Mouse (Mus musculus) heart, postnatal 0 days (tissue): ENCODE data around the gene Lcn6. TPM values are rescaled to one million over a fixed set of nuclear protein-coding genes. Genes with fewer than 3 reads are reported as not detected.

Source experiments
- ATAC-seq: fragments of 200-750 bp; cut with Nextera tagmentation; 2 replicates; pipeline ENCODE4 v1.8.0; 2017; ENCODE audit warnings: low read depth, moderate number of reproducible peaks, moderate library complexity; ENCODE audit not compliant: insufficient read depth
- DNase-seq: peaks from one replicate; pipeline ENCODE4 v3.0.0-alpha.2; 2016; ENCODE audit warnings: low spot score
- H3K27ac ChIP-seq: fragments of 300-500 bp; sonication (generic); 2 replicates; pipeline ENCODE4 v1.5.1; 2014; ENCODE audit warnings: low read depth, mild to moderate bottlenecking
- H3K27me3 ChIP-seq: fragments of 300-500 bp; sonication (generic); 2 replicates; pipeline ENCODE4 v1.6.1; 2014; ENCODE audit warnings: low read length, mixed read lengths; ENCODE audit not compliant: control insufficient read depth, insufficient read depth
- H3K36me3 ChIP-seq: fragments of 300-500 bp; sonication (generic); replicated peaks from 2 replicates; pipeline ENCODE4 v1.6.1; 2014; ENCODE audit warnings: low read length, mixed read lengths; ENCODE audit not compliant: control insufficient read depth, insufficient read depth
- H3K4me1 ChIP-seq: fragments of 300-500 bp; sonication (generic); 2 replicates; pipeline ENCODE4 v1.6.1; 2014; ENCODE audit warnings: antibody characterized with exemption; ENCODE audit not compliant: control insufficient read depth, insufficient read depth
- H3K4me2 ChIP-seq: fragments of 300-500 bp; sonication (generic); 2 replicates; pipeline ENCODE4 v1.6.1; 2014; ENCODE audit warnings: low read depth, mild to moderate bottlenecking, low read length, moderate library complexity
- H3K4me3 ChIP-seq: fragments of 300-500 bp; sonication (generic); 2 replicates; pipeline ENCODE4 v1.5.1; 2014; ENCODE audit warnings: low read depth, low read length
- H3K9ac ChIP-seq: fragments of 300-500 bp; sonication (generic); replicated peaks from 2 replicates; pipeline ENCODE4 v1.6.1; 2014; ENCODE audit warnings: low read depth, low read length, mixed read lengths
- H3K9me3 ChIP-seq: fragments of 300-500 bp; sonication (generic); replicated peaks from 2 replicates; pipeline ENCODE4 v1.6.1; 2016; ENCODE audit warnings: low read length; ENCODE audit not compliant: control insufficient read depth
- CTCF ChIP-seq: IDR thresholded peaks from 2 replicates; pipeline ENCODE4 v1.5.1; 2016; ENCODE audit warnings: antibody characterized with exemption, control low read depth, low read depth
- EP300 ChIP-seq: IDR thresholded peaks from 2 replicates; pipeline ENCODE4 v1.6.1; 2016; ENCODE audit warnings: antibody characterized with exemption, low read depth
- whole genome bisulfite sequencing: fragments of 180-500 bp; shearing (Covaris S2); extraction: QIAGEN DNeasy Blood & Tissue Kit; methylation state at CpG from one replicate; pipeline ENCODE4 v1.1.7; 2014; 5-methylcytosine and 5-hydroxymethylcytosine counted together
- polyA plus RNA-seq: library from polyadenylated mRNA; unstranded; fragments of >200 nt; fragmentation: Nextera tagmentation; extraction: Ambion mirVana; gene quantifications from 2 replicates; pipeline ENCODE4 v1.2.1, GENCODE M21; 2015
- total RNA-seq: library from RNA; depleted of rRNA; stranded (reverse); fragments of >200 nt; gene quantifications from 2 replicates; pipeline ENCODE4 v1.2.3, GENCODE M21; 2014; ENCODE audit warnings: low replicate concordance; rRNA removed

Lcn6 gene
- total RNA-seq (not detected in 2 replicates), polyA plus RNA-seq (not detected in 2 replicates)

- no peak for DNase-seq
- Histone ChIP-seq H3K36me3 (no peaks in the 10 kb centered on the region), H3K27ac (no peak within 1 kb of the TSS), H3K9me3 (no peaks in the 10 kb centered on the region), H3K4me2 (no peak within 1 kb of the TSS), H3K27me3 (no peaks in the 10 kb centered on the region), H3K9ac (no peak within 1 kb of the TSS), H3K4me1 (no peaks in the 10 kb centered on the region), H3K4me3 (no peak within 1 kb of the TSS)
- TF ChIP-seq CTCF (no peak), EP300 (no peak)
- 83% methylated on average over 3 of the region's 3 CpGs for WGBS
- ATAC-seq = no peak
Measured at GRCm38 (mm10) chr2:25676486-25676885, at the start of gene Lcn6. TSS of gene Lcn6 (plus strand) at chr2:25676786.

- Histone ChIP-seq H3K9ac (no peak within 1 kb of the TSS), H3K36me3 (no peaks in the 10 kb centered on the region), H3K4me2 (no peak within 1 kb of the TSS), H3K27me3 (no peaks in the 10 kb centered on the region), H3K27ac (no peak within 1 kb of the TSS), H3K9me3 (no peaks in the 10 kb centered on the region), H3K4me1 (no peaks in the 10 kb centered on the region), H3K4me3 (no peak within 1 kb of the TSS)
- TF ChIP-seq CTCF (no peak), EP300 (no peak)
- no peak for ATAC-seq
- WGBS = 75% methylated on average over 6 of the region's 6 CpGs
- no peak for DNase-seq
Measured at GRCm38 (mm10) chr2:25627811-25628210, 48.8 kb upstream of the Lcn6 start, which contains the start of gene Fcna. TSS of gene Fcna (minus strand) at chr2:25628030.

GRCm38 (mm10) chr2:25628738-25629137 lies 47.8 kb upstream of the Lcn6 start:
- DNase-seq = no peak
- H3K27me3 ChIP-seq = no peaks in the 10 kb centered on the region
- H3K4me1 ChIP-seq = no peaks in the 10 kb centered on the region
- no peak overlapping the region for H3K4me2 ChIP-seq
- ATAC-seq = no peak
- H3K36me3 ChIP-seq = no peaks in the 10 kb centered on the region
- H3K9ac ChIP-seq = no peak overlapping the region
- H3K27ac ChIP-seq = no peak overlapping the region
- no peak overlapping the region for H3K4me3 ChIP-seq
- H3K9me3 ChIP-seq = no peaks in the 10 kb centered on the region
- TF ChIP-seq CTCF (no peak), EP300 (no peak)
- 39% methylated on average over 4 of the region's 4 CpGs for WGBS

GRCm38 (mm10) chr2:25633616-25634015 lies 43.0 kb upstream of the Lcn6 start:
- H3K27me3 ChIP-seq = no peaks in the 10 kb centered on the region
- ATAC-seq (no peak), DNase-seq (no peak)
- H3K27ac ChIP-seq = no peak overlapping the region
- 82% methylated on average over 3 of the region's 3 CpGs for WGBS
- no peaks in the 10 kb centered on the region for H3K36me3 ChIP-seq
- no peaks in the 10 kb centered on the region for H3K9me3 ChIP-seq
- no peak overlapping the region for H3K4me2 ChIP-seq
- H3K4me1 ChIP-seq = no peaks in the 10 kb centered on the region
- no peak overlapping the region for H3K4me3 ChIP-seq
- H3K9ac ChIP-seq = no peak overlapping the region
- TF ChIP-seq EP300 (no peak), CTCF (no peak)

GRCm38 (mm10) chr2:25634046-25634445 lies 42.5 kb upstream of the Lcn6 start:
- Histone ChIP-seq H3K9me3 (no peaks in the 10 kb centered on the region), H3K4me2 (no peak overlapping the region), H3K4me3 (no peak overlapping the region), H3K27me3 (no peaks in the 10 kb centered on the region), H3K4me1 (no peaks in the 10 kb centered on the region), H3K27ac (no peak overlapping the region), H3K36me3 (no peaks in the 10 kb centered on the region), H3K9ac (no peak overlapping the region)
- no peak for DNase-seq
- ATAC-seq = no peak
- WGBS = 56% methylated on average over 1 of the region's 1 CpGs
- TF ChIP-seq CTCF = 0 out of 2 replicates have a peak, but pooled peaks have one; percentile 16
- no peak for TF ChIP-seq EP300

- H3K9me3 ChIP-seq = no peaks in the 10 kb centered on the region
- no peak overlapping the region for H3K27ac ChIP-seq
- TF ChIP-seq EP300 = no peak
- TF ChIP-seq CTCF = peak; percentile 50
- H3K4me1 ChIP-seq = no peaks in the 10 kb centered on the region
- H3K4me2 ChIP-seq = no peak overlapping the region
- ATAC-seq (no peak), DNase-seq (no peak)
- 16% methylated on average over 6 of the region's 6 CpGs for WGBS
- no peak overlapping the region for H3K4me3 ChIP-seq
- H3K36me3 ChIP-seq = no peaks in the 10 kb centered on the region
- no peak overlapping the region for H3K9ac ChIP-seq
- no peaks in the 10 kb centered on the region for H3K27me3 ChIP-seq
Measured at GRCm38 (mm10) chr2:25639890-25640289, 36.7 kb upstream of the Lcn6 start.
